Mouse (Mus musculus): ENCODE results near the gene Rtf2.

The Rtf2 gene

DNA sequence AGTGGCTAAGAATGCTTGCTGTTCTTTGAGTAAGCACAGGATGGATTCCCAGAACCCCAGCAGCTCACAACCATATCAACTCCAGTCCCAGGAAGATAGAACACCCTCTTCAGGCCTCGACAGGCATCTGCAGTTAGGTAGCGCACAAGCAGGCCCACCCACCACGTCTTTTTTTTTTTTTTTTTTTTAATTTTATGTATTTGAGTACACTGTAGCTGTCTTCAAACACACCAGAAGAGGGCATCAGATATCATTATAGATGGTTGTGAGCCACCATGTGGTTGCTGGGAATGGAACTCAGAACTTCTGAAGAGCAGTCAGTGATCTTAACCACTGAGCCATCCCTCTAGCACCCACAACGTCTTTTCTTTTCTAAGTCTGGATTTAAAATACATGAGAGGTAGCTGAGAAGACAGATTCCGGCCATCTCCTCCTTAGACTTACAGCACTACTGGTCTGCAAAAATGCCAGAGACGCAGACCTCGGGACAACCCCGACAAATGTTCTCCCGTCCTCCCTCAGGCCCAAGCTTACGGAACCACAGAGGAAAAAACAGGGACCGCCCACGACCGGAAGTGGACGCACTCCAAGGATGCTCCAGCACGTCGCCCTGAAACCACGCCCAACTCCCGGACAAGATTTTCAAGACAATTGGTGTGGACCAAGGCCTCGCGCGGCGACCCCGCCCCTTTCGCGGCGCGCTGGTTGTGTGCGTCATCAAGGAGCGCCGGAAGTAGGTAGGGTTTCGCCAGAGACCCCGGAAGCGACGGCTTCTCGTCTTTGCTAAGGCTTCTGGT, at the start of gene Rtf2:
Rtf2 (plus strand) TSS at position 714 of the 797 bp plus-strand sequence.
- DNase-seq (ENCODE audit: low spot score in 2 of 2), result peak; percentile 98 to 99

DNA sequence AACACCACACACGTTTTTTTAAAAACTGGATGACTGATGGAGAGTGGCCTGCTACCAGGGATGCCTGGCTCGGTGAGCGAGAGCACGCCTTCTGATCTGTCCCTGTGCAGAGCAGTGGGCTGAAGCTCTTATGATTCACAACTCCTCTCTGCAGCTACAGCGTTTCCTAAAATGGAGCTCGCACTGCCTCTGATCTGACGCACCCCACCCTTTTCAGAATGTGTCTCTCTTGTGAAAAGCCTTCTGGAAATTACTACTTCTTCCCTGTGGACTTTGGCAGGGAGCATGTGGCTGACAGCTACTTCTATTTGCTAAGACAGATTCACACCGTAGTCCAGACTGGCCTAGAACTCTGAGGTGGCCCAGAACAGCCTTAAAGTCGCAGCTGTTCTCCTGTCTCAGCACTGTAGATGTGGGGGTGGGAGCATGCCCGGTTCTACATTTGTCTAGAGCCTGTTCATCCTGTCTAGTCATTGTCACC, 48.3 kb upstream of the Rtf2 start:
- DNase-seq (ENCODE audit: low spot score in 2 of 2), result no peak

DNA sequence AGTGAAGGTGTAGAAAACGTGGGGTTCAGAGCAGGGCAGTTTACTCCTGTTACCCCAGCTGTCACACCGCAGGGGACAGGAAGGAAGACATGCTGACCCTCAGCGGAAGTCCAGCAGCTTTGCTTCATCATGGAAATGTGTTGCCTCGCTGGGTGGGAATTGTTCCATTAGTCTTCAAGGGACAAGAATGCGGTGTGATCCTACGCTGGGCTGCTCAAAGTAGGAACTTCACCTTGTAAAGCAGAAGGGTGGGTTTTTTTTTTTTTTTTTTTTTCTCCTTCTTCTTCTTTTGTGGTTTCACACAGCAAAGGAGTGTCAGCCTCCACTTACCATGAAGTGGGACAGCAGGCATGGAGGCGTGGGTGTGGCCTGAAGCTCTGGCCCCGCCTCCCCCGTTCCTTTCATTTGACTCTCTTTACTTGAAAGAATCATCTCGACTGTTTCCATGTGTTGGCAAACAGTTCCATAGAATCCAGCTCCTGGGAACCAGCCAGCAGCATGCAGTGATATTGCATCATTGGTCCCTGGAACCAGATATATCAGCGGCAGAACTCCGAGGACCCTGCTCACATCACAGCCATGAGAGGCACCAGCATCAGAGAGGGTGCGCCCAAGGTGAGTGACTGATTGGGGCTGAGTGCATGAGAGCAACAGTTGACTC, 46.8 kb upstream of the Rtf2 start, which contains the start of gene Cass4:
Cass4 (plus strand) TSS at position 404 of the 661 bp plus-strand sequence.
- DNase-seq (ENCODE audit: low spot score in 2 of 2), result peak in 1 of 2 experiments; percentile 24

DNA sequence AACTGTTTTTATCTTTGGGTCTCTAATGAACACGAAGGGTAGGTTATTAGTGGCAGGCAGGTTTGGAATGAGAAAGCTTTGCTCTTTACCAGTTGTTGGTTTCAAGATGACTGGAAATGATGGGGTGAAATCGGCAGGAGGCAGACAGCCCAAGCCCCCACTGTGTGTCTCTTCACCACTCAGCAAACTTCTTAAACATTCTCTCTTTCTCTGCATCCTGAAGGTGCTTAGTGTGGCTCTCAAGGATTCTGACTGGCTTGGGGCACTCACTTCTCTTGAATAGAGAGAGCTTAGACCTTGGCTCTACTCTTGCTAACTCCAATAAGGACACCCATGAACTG, 46.3 kb upstream of the Rtf2 start:
- no peak for DNase-seq (ENCODE audit: low spot score in 2 of 2)

DNA sequence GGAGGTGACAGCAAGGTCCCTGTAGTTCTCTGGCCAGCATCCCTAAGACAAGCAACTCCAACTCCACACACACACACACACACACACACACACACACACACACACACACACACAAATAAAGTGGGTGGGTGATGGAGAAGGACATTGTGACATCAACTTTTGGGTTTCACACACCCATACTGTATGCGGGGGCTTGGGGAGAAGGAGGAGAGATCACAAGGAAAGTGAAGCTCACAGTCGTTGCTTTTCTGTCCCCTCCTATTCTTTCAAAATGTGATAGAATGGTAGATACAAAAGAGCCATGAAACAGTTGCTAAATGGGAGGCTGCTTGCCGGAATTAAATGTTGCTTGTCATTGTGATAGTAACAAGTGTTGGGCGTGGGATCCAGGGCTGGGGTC, 45.7 kb upstream of the Rtf2 start:
- no peak for DNase-seq (ENCODE audit: low spot score in 2 of 2)

DNA sequence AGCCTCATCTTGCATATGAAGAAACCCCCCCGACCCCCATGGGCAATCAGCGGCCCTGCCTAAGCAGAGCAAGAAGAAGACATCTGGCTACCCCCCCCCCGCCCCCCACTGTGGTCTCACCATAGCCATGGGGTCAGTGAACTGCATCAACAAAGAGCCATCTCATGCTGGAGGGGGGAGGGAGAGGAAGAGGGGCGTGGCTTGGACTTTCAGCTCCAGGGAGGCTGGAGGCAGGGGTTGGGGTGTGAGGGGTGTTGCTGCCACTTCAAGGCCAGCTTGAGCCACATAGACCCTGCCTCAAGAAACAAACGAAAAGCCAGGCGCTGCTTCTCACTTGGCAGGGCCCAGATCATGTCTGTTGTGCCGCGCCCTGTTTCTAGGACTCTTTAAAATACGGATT, 44.4 kb upstream of the Rtf2 start:
- DNase-seq (ENCODE audit: low spot score in 2 of 2), result no peak

DNA sequence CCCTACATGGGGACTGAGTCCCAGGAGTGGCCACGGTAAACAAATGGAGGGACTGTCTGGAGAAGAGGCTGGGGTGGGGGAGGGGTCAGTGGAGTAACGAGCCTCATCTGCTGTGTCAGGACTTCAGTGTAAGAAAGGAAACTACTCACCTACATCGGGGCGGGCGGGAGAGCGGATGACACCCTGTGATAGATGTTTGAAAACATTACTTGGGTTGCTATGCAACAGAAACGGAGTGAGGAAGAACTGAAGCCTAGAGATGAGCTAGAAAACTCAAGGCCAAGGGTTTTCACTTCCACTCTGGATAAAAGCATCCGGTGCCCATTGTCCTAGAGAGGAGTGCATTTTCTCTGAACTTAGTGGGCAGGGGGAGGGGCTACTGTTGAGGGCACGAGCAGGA, 40.5 kb upstream of the Rtf2 start:
- peak in 1 of 2 experiments; percentile 24 for DNase-seq (ENCODE audit: low spot score in 2 of 2)

DNA sequence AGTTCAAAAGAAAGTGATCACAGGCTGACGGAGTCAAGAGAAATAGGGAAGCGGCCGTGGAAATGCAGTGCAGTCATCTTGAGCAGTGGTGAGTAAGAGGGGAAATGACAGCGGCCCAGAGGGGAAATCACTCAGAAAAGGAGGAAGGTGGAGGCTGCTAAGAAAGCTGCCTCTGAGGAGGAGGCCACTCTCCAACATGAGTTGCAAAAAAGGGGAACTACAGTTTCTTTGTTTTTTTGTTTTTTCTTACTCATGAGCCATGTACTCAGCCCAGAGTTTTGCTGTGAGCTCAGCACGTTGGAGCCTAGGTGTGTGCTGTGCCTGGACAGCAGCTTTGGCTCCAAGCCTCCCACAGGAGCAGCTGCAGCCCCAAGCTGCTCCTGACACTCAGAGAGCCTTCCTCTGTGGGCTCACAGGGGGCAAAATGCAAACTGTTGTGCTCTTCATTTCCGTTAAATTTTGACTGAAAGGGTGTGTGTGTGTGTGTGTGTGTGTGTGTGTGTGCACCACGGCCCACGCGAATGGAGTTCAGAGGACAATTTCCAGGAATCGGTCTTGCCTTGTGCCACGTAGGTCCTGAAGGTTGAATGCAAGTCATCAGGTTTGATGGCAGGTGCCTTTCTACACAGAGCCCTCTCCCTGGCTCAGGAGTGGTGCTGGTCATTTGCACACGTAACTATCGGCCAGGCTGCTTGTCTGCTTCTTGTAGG, 39.1 kb upstream of the Rtf2 start:
- peak; percentile 29 to 63 for DNase-seq (ENCODE audit: low spot score in 2 of 2)

DNA sequence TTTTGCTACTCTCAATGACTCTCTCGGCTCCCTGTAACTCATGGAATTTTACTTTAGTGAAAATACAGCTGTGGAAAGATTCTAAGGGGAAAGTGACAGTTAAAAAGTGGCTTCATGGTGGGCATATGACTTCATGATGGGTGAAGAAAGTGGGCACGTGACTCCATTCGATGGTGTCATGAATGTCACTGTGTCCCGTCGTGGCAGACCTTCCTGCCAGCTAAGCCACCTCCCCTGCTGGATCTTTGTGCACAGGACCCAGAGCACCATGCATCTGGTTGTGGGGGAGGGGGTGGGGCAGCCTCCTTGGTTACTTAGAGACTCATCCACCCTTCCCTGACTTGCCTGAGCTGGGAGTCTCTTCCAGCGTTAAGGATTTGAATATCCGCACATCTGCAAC, 36.1 kb upstream of the Rtf2 start:
- no peak for DNase-seq (ENCODE audit: low spot score in 2 of 2)

DNA sequence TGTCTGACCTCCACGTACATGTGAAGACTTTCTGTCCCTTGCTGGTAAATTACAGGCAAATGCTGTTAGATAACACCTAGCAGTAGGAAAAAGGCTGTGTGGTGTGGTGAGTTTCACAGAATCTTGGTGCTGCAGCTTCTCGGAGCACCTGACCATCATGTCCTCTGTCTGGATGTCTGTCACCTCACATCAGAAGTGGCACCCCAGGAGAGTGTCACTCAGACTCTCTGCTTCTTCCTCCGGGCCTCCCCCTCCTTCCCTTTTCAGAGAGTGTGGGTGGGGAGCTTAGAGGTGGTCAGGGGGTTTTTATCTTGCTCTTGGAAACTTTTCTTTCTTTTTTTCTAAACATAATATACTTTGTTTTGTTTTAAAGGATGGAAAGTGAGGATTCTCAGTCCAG, 35.3 kb upstream of the Rtf2 start:
- no peak for DNase-seq (ENCODE audit: low spot score in 2 of 2)

DNA sequence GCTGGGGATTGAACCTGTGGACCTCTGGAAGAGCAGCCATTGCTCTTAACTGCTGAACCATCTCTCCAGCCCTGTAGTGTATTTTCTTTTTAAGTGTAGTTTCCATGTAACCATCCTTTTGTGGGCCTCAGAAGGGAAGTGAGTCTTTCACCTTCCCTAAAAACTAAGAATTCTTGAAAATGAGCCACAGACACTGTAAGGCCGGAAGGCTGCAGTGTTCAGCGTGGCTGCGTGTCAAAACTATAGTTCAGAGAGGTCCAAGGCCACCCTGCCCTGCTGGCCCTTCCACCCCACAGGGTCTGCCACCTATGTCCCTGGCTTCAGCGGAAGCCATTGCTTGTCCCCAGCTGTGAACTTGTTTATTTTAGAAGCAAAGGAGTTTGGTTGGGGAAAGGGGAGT, 34.2 kb upstream of the Rtf2 start:
- peak in 1 of 2 experiments; percentile 21 for DNase-seq (ENCODE audit: low spot score in 2 of 2)

DNA sequence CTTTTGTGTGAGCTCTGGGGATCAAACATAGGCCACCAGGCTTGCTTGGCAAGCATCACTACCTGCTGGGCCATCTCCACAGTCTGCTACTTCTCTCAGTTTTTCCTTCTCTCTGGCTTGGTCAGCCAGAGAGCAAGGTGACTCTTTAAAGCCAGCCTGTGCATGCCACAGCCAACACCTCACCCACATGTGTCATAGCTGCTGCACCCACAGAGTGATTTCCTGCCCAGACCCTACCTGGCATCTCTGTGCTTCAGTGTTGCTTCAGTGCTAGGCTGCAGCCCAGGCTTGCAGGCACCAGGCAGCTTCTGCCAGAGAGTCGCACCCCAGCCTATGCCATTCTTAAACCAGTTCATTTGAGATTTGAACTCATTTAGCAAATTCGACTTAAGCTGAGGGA, 32.9 kb upstream of the Rtf2 start:
- DNase-seq (ENCODE audit: low spot score in 2 of 2), result no peak

DNA sequence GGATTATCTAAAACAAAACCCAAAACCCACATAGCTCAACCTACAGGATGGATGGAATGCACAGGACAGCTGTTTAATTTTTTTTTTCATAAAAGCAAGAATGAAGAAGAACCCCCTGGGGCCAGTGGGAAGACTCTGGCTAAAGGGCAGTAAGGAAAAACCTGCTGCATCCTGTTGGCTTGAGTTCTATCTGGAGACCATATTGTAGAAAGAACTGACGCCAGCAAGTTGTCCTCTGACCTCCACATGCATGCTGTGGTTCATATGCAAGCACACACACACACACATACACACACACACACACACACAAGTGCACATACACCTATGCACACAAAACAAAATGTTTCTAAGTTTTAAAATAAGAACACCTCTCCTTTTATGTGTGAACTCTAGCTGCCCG, 29.7 kb upstream of the Rtf2 start:
- DNase-seq (ENCODE audit: low spot score in 2 of 2), result no peak

DNA sequence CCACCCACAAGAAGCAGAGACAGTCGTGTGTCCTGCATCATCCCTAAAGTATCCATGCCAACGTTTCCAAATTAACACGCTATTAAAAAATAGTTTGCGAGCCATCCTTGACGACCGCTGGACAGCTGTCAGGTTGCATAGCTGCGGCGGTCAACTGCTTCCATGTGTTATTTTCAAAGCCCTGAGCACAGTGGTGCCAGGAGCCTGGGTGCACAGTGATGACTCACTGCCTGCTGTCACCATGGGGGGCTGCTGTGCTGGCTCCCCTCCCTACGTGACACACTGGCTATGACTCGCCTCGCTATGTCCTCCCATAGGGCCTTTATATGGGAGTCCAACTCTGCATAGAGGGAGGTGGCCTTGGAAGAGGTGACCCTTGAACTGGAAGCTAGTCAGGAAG, 29.3 kb upstream of the Rtf2 start:
- DNase-seq (ENCODE audit: low spot score in 2 of 2), result no peak

DNA sequence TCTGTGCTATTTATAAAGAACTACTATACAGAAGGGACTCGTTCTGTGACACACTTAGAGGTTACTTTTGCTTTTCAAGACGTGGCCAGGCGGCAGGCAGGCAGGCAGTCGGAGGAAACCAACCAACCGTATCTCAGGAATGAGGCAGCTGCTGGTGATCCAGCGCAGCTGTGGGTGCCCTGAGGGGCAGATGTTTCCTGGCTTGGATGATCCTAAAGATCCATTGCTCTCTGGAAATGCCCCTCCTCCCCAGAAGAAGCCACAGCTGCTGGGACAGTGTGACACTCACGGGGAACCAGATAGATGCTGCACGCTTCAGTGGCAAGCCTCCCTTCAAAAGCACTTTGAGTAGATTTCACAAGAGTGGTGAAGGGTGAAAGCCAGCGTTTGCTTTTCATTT, 27.9 kb upstream of the Rtf2 start:
- no peak for DNase-seq (ENCODE audit: low spot score in 2 of 2)

DNA sequence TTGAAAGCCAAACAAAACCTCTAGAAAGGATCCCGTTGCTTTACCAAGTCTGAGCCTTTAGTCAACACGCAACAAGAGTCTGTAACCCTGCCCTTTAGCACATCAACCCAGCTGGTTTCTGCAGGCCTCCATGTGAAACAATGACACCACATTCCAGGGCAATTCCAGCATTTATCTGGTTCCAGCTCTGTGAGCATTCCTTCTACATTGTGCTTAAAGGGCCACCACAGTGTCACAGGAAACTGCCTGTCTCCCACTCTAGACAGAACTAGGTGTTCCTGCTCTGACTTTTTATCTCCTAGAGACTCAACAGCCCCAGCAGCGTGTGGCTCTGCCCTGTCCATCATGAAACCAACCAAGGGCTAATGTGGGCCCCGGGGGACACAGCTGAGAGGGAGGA, 27.1 kb upstream of the Rtf2 start:
- DNase-seq (ENCODE audit: low spot score in 2 of 2), result no peak

DNA sequence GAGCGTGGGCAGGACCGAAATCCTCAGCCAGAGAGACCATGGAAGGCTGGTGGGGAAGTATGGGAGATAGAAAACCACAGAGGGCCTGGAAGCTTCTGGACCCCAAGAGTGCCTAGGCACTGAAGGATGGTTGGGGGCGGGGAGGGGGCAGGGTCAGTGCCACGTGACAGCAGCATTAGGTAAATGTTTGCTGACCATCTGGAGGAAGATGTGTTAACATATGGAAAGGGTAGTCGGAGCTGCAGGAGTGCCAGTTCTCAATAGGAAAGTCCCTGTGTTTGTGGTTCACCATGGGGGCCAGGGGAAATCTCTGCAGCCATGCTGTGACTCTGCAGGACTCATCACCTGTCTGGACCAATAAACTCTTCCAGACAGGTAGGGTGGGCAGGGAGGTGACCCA, 26.5 kb upstream of the Rtf2 start:
- no peak for DNase-seq (ENCODE audit: low spot score in 2 of 2)

DNA sequence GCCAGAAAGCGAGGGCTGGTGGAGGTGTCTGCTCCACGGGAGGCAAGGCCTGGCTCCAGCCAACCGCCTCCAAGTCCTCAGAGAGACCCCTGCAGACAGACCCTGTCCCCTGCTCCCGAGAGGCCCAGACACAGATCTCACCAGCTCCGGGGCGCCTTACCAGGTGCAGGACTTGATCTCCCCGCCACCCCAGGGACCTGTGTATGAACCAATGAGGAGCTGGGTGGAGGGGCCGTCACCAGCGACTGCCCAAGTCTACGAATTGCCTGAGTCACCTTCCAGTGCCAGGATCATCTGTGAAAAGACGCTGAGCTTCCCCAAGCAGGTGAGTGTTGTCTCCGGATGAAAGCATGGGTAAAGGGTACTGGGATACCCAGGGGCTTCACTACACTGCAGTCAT, 24.1 kb upstream of the Rtf2 start:
- no peak for DNase-seq (ENCODE audit: low spot score in 2 of 2)

DNA sequence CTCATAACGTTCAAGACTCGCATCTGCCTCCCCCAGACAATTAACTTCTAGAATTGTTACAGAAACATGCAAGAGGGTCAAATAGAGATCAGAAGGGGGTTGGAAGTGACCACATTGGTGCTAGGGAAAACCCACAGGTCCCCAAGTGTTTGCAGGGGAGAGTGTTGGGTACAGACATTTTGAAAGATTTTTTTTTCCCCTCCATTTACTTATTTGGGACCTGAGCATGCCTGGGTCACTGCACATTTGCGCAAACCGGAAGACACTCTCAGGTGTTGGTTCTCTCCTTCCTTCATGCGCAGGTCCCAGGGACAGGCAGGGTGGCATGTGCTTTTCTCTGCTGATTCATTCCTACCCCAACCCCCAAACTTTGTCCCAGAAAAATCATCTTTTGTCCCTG, 23.5 kb upstream of the Rtf2 start:
- DNase-seq (ENCODE audit: low spot score in 2 of 2), result no peak

DNA sequence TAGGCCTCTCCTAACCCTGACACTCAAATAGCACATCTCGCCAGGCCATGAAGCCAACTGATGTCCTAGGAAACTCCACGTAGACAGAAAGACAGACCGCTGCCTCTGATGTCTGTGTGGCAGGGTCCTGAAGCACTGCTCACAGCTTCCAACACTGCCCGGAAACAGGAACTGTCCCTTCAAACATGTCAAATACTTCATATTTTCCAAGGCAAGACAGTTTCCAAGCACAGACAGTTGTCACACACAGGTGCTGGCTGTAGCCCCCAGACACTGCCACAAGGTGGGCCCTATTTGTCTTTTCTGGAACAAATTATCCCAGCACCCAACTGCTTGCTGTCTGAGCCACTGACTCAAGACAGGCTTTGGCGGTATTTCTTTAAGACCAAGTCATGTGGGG, 22.1 kb upstream of the Rtf2 start:
- no peak for DNase-seq (ENCODE audit: low spot score in 2 of 2)

DNA sequence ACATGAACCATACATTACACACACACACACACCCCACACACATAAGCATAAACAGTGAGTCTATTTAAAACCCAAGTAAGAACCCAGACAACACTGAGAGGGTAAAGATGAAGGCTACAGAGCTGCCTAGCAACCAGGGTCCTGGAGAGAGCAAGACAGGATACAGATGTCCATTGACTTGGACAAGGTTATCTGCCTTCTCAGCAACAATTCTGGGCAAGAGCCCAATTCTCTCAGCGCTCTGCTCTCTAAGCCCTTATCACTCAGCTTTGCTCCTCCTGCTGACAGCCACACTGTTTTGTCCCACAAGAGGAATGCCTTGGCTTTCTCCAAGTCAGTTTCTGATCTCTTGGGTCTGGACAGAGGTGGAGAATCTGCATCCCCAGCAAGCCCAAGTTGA, 9.7 kb upstream of the Rtf2 start:
- peak in 1 of 2 experiments; percentile 21 for DNase-seq (ENCODE audit: low spot score in 2 of 2)

DNA sequence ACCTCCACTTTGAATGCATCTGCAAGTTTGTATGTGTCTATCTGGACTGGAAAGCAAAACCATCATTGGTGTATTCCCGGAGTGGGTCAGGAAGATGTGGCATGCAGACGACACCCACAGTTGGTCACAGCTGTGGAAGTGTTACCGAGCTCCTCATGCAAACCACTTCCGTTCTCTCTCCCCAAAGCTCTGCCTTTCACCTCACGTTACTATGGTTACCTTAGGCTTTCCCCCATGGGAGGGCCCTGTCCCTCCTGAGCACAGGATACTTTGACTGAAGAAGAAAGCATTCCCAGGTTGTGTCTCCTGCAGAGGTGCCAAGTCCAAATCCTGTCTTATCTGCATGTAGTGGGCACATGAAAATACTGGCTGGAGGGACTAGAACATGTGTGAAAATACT, 6.6 kb upstream of the Rtf2 start:
- DNase-seq (ENCODE audit: low spot score in 2 of 2), result no peak
